Mouse (Mus musculus) embryonic facial prominence, embryonic 15.5 days (tissue): ENCODE measurements around the gene Mdfi. TPM values are rescaled to one million over a fixed set of nuclear protein-coding genes. Genes with fewer than 3 reads are reported as not detected.
A peak's percentile ranks its signal among the peaks of the same experiment; 100 is the strongest.
"Not testable (repeated sequence)": the region's sequence is repeated elsewhere in the genome, so short reads cannot be mapped to it uniquely, and the experiment has no call there.

Experiments
- ATAC-seq: fragments of 200-750 bp; cut with Nextera tagmentation; 2 replicates; pipeline ENCODE4 v1.8.0; 2017; ENCODE audit warnings: low read depth, moderate TSS enrichment; ENCODE audit not compliant: insufficient number of reproducible peaks, low FRiP score, low TSS enrichment
- H3K27ac ChIP-seq: fragments of 300-500 bp; sonication (generic); replicated peaks from 2 replicates; pipeline ENCODE4 v1.5.1; 2015; ENCODE audit warnings: mild to moderate bottlenecking, inconsistent platforms
- H3K27me3 ChIP-seq: fragments of 300-500 bp; sonication (generic); 2 replicates; pipeline ENCODE4 v1.6.1; 2015; ENCODE audit warnings: inconsistent platforms
- H3K36me3 ChIP-seq: fragments of 300-500 bp; sonication (generic); 2 replicates; pipeline ENCODE4 v1.6.1; 2015; ENCODE audit warnings: mild to moderate bottlenecking, inconsistent platforms
- H3K4me1 ChIP-seq: fragments of 300-500 bp; sonication (generic); 2 replicates; pipeline ENCODE4 v1.6.1; 2015; ENCODE audit warnings: inconsistent platforms
- H3K4me2 ChIP-seq: fragments of 300-500 bp; sonication (generic); replicated peaks from 2 replicates; pipeline ENCODE4 v1.6.1; 2015; ENCODE audit warnings: mild to moderate bottlenecking, inconsistent platforms
- H3K4me3 ChIP-seq: fragments of 300-500 bp; sonication (generic); replicated peaks from 2 replicates; pipeline ENCODE4 v1.5.1; 2015; ENCODE audit warnings: mild to moderate bottlenecking, inconsistent platforms
- H3K9ac ChIP-seq: fragments of 300-500 bp; sonication (generic); 2 replicates; pipeline ENCODE4 v1.6.1; 2015; ENCODE audit warnings: inconsistent platforms
- H3K9me3 ChIP-seq: fragments of 300-500 bp; sonication (generic); replicated peaks from 2 replicates; pipeline ENCODE4 v1.6.1; 2016; ENCODE audit warnings: inconsistent platforms
- WGBS: fragments of 180-500 bp; shearing (Covaris S2); methylation state at CpG from one replicate; pipeline ENCODE4 v1.1.7; 2015; 5-methylcytosine and 5-hydroxymethylcytosine counted together
- polyA plus RNA-seq: library from polyadenylated mRNA; unstranded; fragments of >200 nt; fragmentation: Nextera tagmentation; extraction: Ambion mirVana; gene quantifications from 2 replicates; pipeline ENCODE4 v1.2.1, GENCODE M21; 2015

The Mdfi gene
- polyA plus RNA-seq, 1 experiment from 2014 or later, result 25.3 TPM

DNA sequence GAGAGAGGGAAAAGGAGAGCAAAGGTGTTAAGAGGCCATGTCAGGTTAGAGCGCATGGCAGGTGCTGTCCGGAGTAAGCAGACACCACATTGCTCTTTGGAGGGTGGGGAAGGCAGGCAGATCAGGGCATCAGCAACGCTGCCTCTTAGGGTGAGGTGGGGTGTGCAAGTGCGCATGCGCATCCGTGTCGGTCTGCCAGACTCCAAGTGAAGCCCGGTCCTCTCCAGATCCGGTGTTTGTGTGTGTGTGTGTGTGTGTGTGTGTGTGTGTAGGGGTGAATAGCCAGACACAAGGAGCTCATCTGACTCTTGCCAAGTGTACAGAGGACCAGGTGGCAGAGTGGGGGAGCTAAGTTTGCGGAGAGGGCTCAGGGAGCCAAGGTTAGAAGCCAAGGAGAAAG, 31.5 kb upstream of the Mdfi start:
- no peak overlapping the region for H3K4me2 ChIP-seq
- no peak overlapping the region for H3K9ac ChIP-seq
- no peaks in the 10 kb centered on the region for H3K27me3 ChIP-seq
- H3K4me3 ChIP-seq, result no peak overlapping the region
- no peak overlapping the region for H3K27ac ChIP-seq
- peaks cover 12% of the 10 kb centered on the region for H3K4me1 ChIP-seq
- ATAC-seq, result no peak
- H3K9me3 ChIP-seq, result no peaks in the 10 kb centered on the region
- H3K36me3 ChIP-seq, result peaks cover 28% of the 10 kb centered on the region
- 53% methylated on average over 10 of the region's 10 CpGs for WGBS

DNA sequence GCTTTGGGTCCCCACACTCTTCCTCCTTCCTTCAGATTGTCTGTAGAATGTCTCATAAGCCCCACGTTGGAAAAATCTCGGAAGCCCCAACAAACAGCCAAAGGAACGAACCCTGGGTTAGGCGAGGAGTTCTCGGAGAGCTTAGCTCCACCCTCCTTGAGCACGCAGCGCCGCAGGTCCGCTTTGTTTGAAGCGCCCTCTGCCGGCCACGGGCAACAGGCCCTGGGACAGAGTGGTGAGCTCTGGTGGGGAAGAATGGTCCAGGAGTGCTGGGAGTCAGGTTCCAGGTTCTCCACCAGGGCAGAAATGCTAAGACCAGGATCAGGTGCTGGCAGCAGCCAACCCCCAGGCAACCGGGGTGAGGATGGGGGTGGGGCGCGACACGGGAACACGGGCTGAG, 30.0 kb upstream of the Mdfi start:
- Histone ChIP-seq H3K4me3 (0 out of 2 replicates have a peak overlapping the region, but pooled peaks have one; percentile 10), H3K9ac (no peak overlapping the region), H3K36me3 (peaks cover 12% of the 10 kb centered on the region; the same call in 1 of the 2 replicates), H3K27me3 (no peaks in the 10 kb centered on the region), H3K9me3 (no peaks in the 10 kb centered on the region), H3K4me1 (peaks cover 18% of the 10 kb centered on the region), H3K27ac (no peak overlapping the region), H3K4me2 (peak overlapping the region; percentile 44)
- peak; percentile 73 for ATAC-seq
- 2% methylated on average over 17 of the region's 17 CpGs for WGBS

DNA sequence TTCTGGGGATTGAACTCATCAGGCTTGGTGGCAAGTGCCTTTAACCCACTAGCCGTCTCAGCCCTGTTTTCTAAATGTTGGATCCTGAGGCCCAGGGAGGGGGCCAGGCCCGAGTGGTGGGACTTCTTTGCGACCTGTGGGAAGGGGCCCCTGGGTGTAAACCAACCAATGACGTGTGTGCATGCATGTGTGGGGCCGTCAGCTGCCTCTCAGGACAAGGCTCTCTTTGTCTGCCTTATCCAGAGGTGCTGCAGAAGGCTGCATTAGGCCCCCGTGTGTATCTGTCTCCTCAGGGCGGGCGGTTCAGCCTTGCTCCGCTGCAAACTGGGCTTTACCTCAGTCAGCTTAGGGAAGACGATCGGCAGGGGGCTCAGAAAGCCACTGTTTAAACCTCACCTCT, 28.9 kb upstream of the Mdfi start:
- Histone ChIP-seq H3K36me3 (0 out of 2 replicates have a peak, but pooled peaks cover 4% of the 10 kb centered on the region), H3K27me3 (no peaks in the 10 kb centered on the region), H3K9me3 (no peaks in the 10 kb centered on the region), H3K4me3 (no peak overlapping the region), H3K9ac (no peak overlapping the region), H3K27ac (no peak overlapping the region), H3K4me2 (no peak overlapping the region), H3K4me1 (peaks cover 18% of the 10 kb centered on the region)
- no peak for ATAC-seq
- 18% methylated on average over 11 of the region's 11 CpGs for WGBS

DNA sequence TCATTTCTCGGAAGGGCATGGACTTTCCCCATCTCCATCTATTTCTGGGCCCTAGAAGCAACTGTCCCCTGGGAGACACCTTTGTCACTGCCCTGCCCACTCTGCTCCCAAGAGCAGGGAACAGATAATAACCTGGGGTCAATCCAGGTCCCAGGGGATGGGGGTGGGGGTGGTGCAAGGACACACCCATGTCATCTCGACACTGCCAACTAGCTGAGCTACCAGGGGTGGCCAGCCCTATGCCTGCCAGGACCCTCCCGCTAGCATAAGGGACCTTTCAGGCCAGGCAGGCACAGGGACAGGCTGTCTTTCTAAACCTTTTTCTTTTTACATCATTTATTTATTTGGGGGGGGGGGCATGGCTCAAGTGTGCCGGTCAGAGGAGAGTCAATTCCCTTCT, 28.5 kb upstream of the Mdfi start:
- Histone ChIP-seq H3K4me3 (no peak overlapping the region), H3K9me3 (0 out of 2 replicates have a peak, but pooled peaks cover under 1% of the 10 kb centered on the region), H3K27me3 (no peaks in the 10 kb centered on the region), H3K27ac (no peak overlapping the region), H3K4me2 (no peak overlapping the region), H3K9ac (no peak overlapping the region), H3K36me3 (no peaks in the 10 kb centered on the region), H3K4me1 (peaks cover 18% of the 10 kb centered on the region)
- ATAC-seq, result no peak
- WGBS, result 53% methylated on average over 4 of the region's 4 CpGs

DNA sequence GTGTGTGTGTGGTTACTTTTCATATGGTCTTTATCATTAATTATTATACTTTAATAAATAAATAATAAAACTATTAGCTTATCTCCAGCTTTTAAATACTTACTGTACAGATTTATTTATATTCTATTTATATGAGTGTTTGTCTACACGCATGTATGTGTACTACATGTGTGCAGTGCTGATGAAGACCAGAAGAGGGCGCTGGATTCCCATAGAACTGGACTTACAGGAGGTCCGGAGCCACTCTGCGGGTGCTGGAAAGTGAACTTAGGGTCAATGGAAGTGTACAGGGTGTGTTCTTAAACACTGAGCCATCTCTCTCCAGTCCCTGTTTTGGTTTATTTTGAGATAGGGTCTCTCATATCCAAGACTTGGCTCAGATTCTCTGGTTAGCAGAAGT, 21.1 kb upstream of the Mdfi start:
- no peak overlapping the region for H3K4me3 ChIP-seq
- no peaks in the 10 kb centered on the region for H3K36me3 ChIP-seq
- H3K9ac ChIP-seq, result no peak overlapping the region
- no peak for ATAC-seq
- H3K27ac ChIP-seq, result no peak overlapping the region
- no peak overlapping the region for H3K4me2 ChIP-seq
- H3K27me3 ChIP-seq, result no peaks in the 10 kb centered on the region
- peaks cover 15% of the 10 kb centered on the region for H3K4me1 ChIP-seq
- 0 out of 2 replicates have a peak, but pooled peaks cover 3% of the 10 kb centered on the region for H3K9me3 ChIP-seq
- WGBS, result 80% methylated on average over 4 of the region's 4 CpGs

DNA sequence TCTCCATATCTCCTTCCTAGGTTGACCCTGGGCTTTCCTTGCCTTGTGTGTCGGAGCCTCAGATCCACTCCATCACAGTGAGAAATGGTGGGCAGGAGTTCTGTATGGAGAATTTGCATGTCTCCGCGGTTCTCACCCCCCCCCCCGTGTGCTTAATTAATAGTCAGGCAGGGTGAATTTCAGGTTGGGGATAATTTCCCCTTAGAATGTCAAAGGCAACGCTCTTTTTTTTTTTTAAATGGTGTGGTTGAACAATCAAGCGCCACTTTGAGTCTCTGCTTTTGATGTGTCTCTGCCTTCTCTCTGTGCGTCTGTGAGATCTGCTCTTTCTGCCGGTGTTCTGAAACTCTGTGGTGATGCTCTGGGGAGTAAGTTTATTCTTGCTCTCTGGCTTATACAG, 20.4 kb upstream of the Mdfi start:
- 79% methylated on average over 8 of the region's 8 CpGs for WGBS
- Histone ChIP-seq H3K27me3 (no peaks in the 10 kb centered on the region), H3K4me2 (no peak overlapping the region), H3K27ac (no peak overlapping the region), H3K36me3 (no peaks in the 10 kb centered on the region), H3K4me1 (peaks cover 11% of the 10 kb centered on the region), H3K4me3 (no peak overlapping the region), H3K9ac (no peak overlapping the region), H3K9me3 (0 out of 2 replicates have a peak, but pooled peaks cover 3% of the 10 kb centered on the region)
- ATAC-seq, result no peak

DNA sequence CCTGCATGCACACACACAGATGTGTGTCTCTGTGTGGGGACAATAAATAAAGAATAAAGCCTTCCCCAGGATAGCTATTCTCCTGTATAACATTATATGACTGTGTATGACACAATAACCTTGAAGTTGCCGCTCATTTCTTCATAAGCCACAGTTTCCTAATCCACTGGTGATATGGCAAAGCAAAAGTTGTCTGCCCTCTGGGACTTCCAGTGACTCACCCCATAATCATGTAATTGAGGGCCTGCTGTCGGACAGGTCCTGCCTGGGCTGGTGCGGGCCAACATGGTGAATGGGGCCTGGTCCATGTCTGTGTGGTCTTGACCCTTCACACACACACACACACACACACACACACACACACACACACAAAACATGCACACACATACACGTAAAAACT, 19.3 kb upstream of the Mdfi start:
- 0 out of 2 replicates have a peak, but pooled peaks cover 3% of the 10 kb centered on the region for H3K9me3 ChIP-seq
- no peak overlapping the region for H3K27ac ChIP-seq
- no peaks in the 10 kb centered on the region for H3K36me3 ChIP-seq
- H3K4me1 ChIP-seq, result peaks cover 11% of the 10 kb centered on the region
- no peak overlapping the region for H3K9ac ChIP-seq
- 83% methylated on average over 4 of the region's 4 CpGs for WGBS
- no peaks in the 10 kb centered on the region for H3K27me3 ChIP-seq
- H3K4me2 ChIP-seq, result no peak overlapping the region
- ATAC-seq, result no peak
- H3K4me3 ChIP-seq, result no peak overlapping the region

DNA sequence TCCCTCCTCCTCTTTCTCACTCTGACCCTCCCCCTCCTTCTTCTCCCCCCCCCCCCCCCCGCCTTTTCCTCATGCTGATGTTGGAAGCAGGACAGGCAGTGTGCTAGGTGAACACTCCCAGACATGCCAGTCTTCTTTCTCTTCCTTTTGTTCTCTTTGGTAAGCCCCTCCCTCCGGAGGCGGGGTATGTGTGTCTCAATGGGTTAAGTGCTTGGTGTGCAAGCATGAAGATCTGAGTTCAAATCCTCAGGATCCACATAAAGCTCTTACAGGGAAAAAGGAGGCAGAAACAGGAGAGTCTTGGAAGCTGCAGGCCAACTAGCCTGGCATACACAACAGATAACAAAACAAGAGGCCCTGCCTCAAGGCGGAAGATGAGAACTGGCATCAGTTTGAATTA, 18.8 kb upstream of the Mdfi start:
- no peak overlapping the region for H3K4me2 ChIP-seq
- no peak overlapping the region for H3K4me3 ChIP-seq
- no peaks in the 10 kb centered on the region for H3K36me3 ChIP-seq
- no peak overlapping the region for H3K9ac ChIP-seq
- peaks cover 11% of the 10 kb centered on the region for H3K4me1 ChIP-seq
- H3K27me3 ChIP-seq, result no peaks in the 10 kb centered on the region
- H3K27ac ChIP-seq, result no peak overlapping the region
- H3K9me3 ChIP-seq, result 0 out of 2 replicates have a peak, but pooled peaks cover 3% of the 10 kb centered on the region
- ATAC-seq, result no peak
- WGBS, result 90% methylated on average over 3 of the region's 4 CpGs

DNA sequence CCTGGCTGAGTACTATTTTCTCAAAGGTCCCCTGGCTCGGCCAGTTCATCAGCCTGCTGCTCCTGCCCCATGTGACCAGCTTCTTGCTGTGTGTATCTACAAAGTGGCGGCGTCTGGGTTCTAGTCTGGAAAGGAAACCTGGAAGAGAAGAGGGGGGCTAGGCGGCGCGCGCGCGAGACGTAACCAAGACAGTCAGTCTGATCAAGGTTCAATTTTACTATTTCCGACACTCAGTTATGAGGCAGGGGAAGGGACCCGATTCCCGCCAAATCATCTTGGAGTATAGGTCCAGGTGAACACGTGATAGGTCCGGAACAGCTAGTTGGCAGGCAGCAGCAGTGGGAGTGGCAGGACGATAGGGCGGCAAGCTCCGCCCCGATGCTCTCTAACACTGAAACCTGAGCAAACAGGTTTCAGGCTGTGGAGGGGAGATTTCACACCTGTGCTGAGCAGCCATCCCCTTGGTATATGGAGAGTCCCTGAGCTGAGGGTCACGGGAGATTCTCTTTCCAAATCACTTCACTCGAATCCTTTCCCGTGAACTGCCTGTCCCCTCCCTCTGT, 17.4 kb upstream of the Mdfi start:
- ATAC-seq, result peak; percentile 40; the same call in 1 of the 2 replicates
- peak overlapping the region; percentile 46 for H3K4me2 ChIP-seq
- not testable (repeated sequence) for H3K9me3 ChIP-seq, H3K27ac ChIP-seq, H3K27me3 ChIP-seq, H3K36me3 ChIP-seq
- 0 out of 2 replicates have a peak overlapping the region, but pooled peaks have one; percentile 12 for H3K9ac ChIP-seq
- H3K4me3 ChIP-seq, result peak overlapping the region; percentile 23
- WGBS, result 4% methylated on average over 22 of the region's 22 CpGs
- peaks cover 11% of the 10 kb centered on the region for H3K4me1 ChIP-seq

DNA sequence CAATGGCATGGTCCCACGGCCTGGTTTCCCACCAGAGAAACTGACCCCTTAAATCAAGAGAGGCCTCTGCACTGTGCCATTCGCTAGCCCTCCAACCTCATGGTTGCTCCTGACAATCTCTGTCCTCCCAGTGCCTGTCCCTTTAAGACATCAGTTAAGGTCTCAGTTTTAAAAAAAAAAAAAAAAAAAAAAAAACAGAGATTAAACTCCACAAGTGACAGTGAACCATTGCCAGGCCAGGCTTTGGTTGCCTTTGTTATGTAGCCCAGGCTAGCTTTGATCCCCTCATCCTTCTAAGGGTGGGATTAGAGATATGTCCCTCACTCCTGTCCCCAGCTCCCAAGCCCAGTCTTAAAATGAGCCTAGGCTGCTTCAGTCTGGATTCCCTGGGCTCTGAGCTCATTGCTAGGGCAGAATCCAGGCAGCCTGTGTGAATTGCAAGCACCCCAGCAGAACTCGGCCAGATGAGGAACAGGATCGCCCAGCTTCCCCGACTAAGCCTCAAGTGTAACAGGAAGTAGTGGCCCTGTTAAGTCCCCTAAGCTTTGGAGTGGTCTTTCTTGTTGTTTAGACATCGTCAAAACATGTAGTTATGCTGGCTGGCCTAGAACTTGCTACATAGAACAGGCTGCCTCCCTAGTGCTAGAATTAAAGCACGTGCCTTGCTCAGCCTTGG, 16.3 kb upstream of the Mdfi start:
- WGBS, result 74% methylated on average over 7 of the region's 7 CpGs
- Histone ChIP-seq H3K36me3 (no peaks in the 10 kb centered on the region), H3K4me2 (no peak overlapping the region), H3K9ac (no peak overlapping the region), H3K27me3 (no peaks in the 10 kb centered on the region), H3K4me3 (no peak overlapping the region), H3K27ac (no peak overlapping the region), H3K9me3 (no peaks in the 10 kb centered on the region), H3K4me1 (peaks cover 11% of the 10 kb centered on the region)
- ATAC-seq, result no peak

DNA sequence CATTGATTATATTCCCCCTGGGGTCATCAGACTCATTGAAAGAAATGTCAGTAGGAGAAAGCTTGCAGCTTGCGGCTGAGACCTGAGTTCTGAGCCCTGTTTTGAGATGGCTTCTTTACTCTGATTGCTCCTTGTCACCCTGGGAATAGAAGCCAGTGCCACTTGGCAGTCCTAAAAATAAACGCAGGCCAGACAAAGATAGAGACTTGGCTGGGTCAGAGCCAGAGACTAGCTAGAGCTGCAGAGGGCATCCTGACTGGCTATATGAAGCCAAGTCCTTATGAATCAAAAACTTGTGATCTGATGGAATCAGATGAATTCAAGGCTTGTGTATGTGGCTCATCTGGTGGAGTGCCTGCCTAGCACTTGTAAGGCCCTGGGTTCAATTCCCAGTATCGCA, 15.5 kb upstream of the Mdfi start:
- WGBS, result 75% methylated on average over 3 of the region's 3 CpGs
- H3K9me3 ChIP-seq, result no peaks in the 10 kb centered on the region
- no peak for ATAC-seq

DNA sequence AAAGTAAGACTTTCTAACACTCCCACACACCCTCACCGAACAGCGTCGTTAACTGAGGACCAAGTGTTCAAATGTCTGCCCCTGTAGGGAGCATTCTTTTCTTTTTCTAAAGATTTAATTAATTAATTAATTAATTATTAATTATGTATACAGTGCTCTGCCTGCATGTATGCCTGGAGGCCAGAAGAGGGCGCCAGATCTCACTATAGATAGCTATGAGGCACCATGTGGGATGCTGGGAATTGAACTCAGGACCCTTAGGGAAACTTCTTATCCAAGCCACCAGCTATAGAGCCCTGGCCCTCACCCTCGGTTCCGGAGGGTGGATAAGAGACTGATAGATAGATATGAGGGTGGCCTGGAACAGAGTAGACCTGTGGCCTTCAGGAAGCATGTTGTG, 13.5 kb upstream of the Mdfi start:
- H3K27me3 ChIP-seq, result no peaks in the 10 kb centered on the region
- H3K9ac ChIP-seq, result no peak overlapping the region
- WGBS, result 82% methylated on average over 6 of the region's 6 CpGs
- no peak overlapping the region for H3K4me2 ChIP-seq
- H3K27ac ChIP-seq, result no peak overlapping the region
- no peaks in the 10 kb centered on the region for H3K9me3 ChIP-seq
- H3K4me3 ChIP-seq, result no peak overlapping the region
- H3K36me3 ChIP-seq, result no peaks in the 10 kb centered on the region
- ATAC-seq, result no peak; the same call in 1 of the 2 replicates
- peaks cover 11% of the 10 kb centered on the region for H3K4me1 ChIP-seq

More for the DNA sequence above, 15.5 kb upstream of the Mdfi start:
- Histone ChIP-seq H3K4me2 (no peak overlapping the region), H3K4me3 (no peak overlapping the region), H3K27me3 (no peaks in the 10 kb centered on the region), H3K27ac (no peak overlapping the region), H3K4me1 (peaks cover 11% of the 10 kb centered on the region), H3K36me3 (no peaks in the 10 kb centered on the region), H3K9ac (no peak overlapping the region)
